Mouse (Mus musculus): ENCODE data around the gene Rnpepl1.

DNA sequence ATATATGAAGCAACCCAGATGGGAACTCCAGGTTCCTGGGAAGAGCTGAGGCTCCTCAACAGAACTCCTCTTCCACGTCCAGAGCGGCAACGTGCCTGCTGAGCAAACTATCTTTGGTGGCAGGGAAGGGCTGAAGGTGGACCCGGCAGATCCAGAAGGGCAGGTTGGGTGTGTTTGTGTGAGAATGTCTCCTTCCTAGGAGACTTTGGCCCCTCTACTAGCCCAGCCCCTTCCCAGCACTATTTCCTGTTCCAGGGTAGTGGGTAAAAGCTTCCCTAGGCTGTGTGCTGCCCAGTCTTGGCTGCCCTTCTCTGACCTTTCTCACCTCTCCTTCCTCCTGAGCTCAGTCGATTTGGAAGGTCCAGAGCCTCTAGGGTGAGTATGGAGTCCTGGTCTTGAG, 40.0 kb downstream of the Rnpepl1 start, which contains the start of gene Gpr35:
- TF ChIP-seq CTCF (IDR thresholded peaks at IDR 0.05; ENCODE audit: extremely low read depth, insufficient read depth, insufficient read length, insufficient replicate concordance) = no peak
- no peak for TF ChIP-seq POLR2A (IDR thresholded peaks at IDR 0.05; ENCODE audit: low read depth, low read length)
